Mouse (Mus musculus) kidney, postnatal 36 days (tissue): ENCODE measurements at regions not wholly inside any gene's neighbourhood (a gene's known extent, or its start where the extent isn't known, plus 50 kb on each side); places are given as distances from the start of the nearest gene placed in this dataset.

Experiments
- DNase-seq, 2 experiments: peaks; one replicate each; pipeline ENCODE4 v3.0.0; 2021 to 2022; ENCODE audit warnings: mixed read lengths in 2 of 2

- DNase-seq = no peak
These were observed 483.6 kb upstream of the B430305J03Rik start for GRCm38 (mm10) chr3:61849317-61849716.

GRCm38 (mm10) chr3:61846703-61847102 is 481.0 kb upstream of the B430305J03Rik start:
- DNase-seq = no peak

GRCm38 (mm10) chr3:61839355-61840009 is 473.7 kb upstream of the B430305J03Rik start:
- peak; percentile 16 to 56 for DNase-seq

- no peak for DNase-seq
These were observed 451.1 kb upstream of the B430305J03Rik start for GRCm38 (mm10) chr3:61816807-61817206.

GRCm38 (mm10) chr3:61796021-61796420 is 430.3 kb upstream of the B430305J03Rik start:
- no peak for DNase-seq

GRCm38 (mm10) chr3:61790674-61791073 is 424.9 kb upstream of the B430305J03Rik start:
- no peak for DNase-seq
